Mouse (Mus musculus) gastrocnemius, adult 2 months (tissue): Measurements from ENCODE around the gene Samm50. TPM values are rescaled to one million over a fixed set of nuclear protein-coding genes. Genes with fewer than 3 reads are reported as not detected.

Experiments
- DNase-seq: peaks from one replicate; pipeline ENCODE4 v3.0.0; 2022
- H3K27ac ChIP-seq: fragments of 200-600 bp; 2 replicates; pipeline ENCODE4 v1.8.1; 2022; ENCODE audit warnings: mild to moderate bottlenecking
- H3K4me3 ChIP-seq: fragments of 200-600 bp; 2 replicates; pipeline ENCODE4 v1.8.1; 2022; ENCODE audit warnings: mild to moderate bottlenecking, moderate library complexity
- CTCF ChIP-seq: fragments of 200-600 bp; IDR thresholded peaks from 2 replicates; pipeline ENCODE4 v1.8.1; 2022; ENCODE audit warnings: antibody characterized with exemption, mild to moderate bottlenecking, moderate library complexity
- intact Hi-C: fragments of 180-260 bp; cut with DNase I; formaldehyde crosslinking; loops from one replicate; pipeline ENCODE4 v1.15.1; 2025
- microRNA-seq: library from miRNA; unstranded; fragments of <30 nt; microRNA quantifications from one replicate; pipeline ENCODE4 v1.2.0, GENCODE M21; 2021
- total RNA-seq, 2 experiments: library from RNA; stranded (reverse); gene quantifications; 2 replicates each; pipeline ENCODE4 v1.2.3; 2021

The Samm50 gene
- total RNA-seq, 2 experiments from 2014 or later = 154 to 224 TPM

- Histone ChIP-seq H3K4me3 (no peak overlapping the region; the same call in 1 of the 2 replicates), H3K27ac (peak overlapping the region; percentile 93)
- no peak for TF ChIP-seq CTCF
- peak; percentile 76 for DNase-seq
- intact Hi-C loops = loop anchor here (10.0 kb wide), 1 partner anchor 119 kb away; no protein-coding TSS in a partner anchor
These were observed 61.7 kb downstream of the Samm50 start for GRCm38 (mm10) chr15:84253757-84254156.

GRCm38 (mm10) chr15:84254387-84254786 lies 62.3 kb downstream of the Samm50 start:
- Histone ChIP-seq H3K27ac (peak overlapping the region; percentile 93), H3K4me3 (no peak overlapping the region)
- no peak for TF ChIP-seq CTCF
- intact Hi-C loops = loop anchor here (10.0 kb wide), 1 partner anchor 120 kb away; no protein-coding TSS in a partner anchor
- DNase-seq = no peak

GRCm38 (mm10) chr15:84256254-84256850 lies 64.3 kb downstream of the Samm50 start:
- H3K27ac ChIP-seq = peak overlapping the region; percentile 48
- H3K4me3 ChIP-seq = no peak overlapping the region
- intact Hi-C loops = loop anchor here (10.0 kb wide), 1 partner anchor 122 kb away; no protein-coding TSS in a partner anchor
- DNase-seq = no peak
- no peak for TF ChIP-seq CTCF

- TF ChIP-seq CTCF = no peak
- H3K27ac ChIP-seq = peak overlapping the region; percentile 48
- intact Hi-C loops = loop anchor here (10.0 kb wide), 1 partner anchor 122 kb away; no protein-coding TSS in a partner anchor
These were observed 64.8 kb downstream of the Samm50 start for GRCm38 (mm10) chr15:84256864-84257263.

GRCm38 (mm10) chr15:84258602-84259355 lies 66.7 kb downstream of the Samm50 start:
- H3K27ac ChIP-seq = 0 out of 2 replicates have a peak overlapping the region, but pooled peaks have one; percentile 16
- intact Hi-C loops = loop anchor here (10.0 kb wide), 1 partner anchor 124 kb away; no protein-coding TSS in a partner anchor

More at GRCm38 (mm10) chr15:84256864-84257263, 64.8 kb downstream of the Samm50 start:
- H3K4me3 ChIP-seq = no peak overlapping the region
- DNase-seq = no peak

GRCm38 (mm10) chr15:84260123-84260822 lies 68.2 kb downstream of the Samm50 start:
- intact Hi-C loops = loop anchor here (2.0 kb wide), 1 partner anchor 355 kb away; no protein-coding TSS in a partner anchor
- peak; percentile 89 for TF ChIP-seq CTCF
- Histone ChIP-seq H3K27ac (peak overlapping the region; percentile 31; the same call in 1 of the 2 replicates), H3K4me3 (no peak overlapping the region)
- DNase-seq = peak; percentile 76

More at GRCm38 (mm10) chr15:84258602-84259355, 66.7 kb downstream of the Samm50 start:
- no peak for TF ChIP-seq CTCF
- DNase-seq = no peak
- no peak overlapping the region for H3K4me3 ChIP-seq

GRCm38 (mm10) chr15:84262630-84263029 lies 70.6 kb downstream of the Samm50 start:
- DNase-seq = no peak
- Histone ChIP-seq H3K4me3 (no peak overlapping the region), H3K27ac (no peak overlapping the region)
- intact Hi-C loops = no loop called here
- no peak for TF ChIP-seq CTCF

GRCm38 (mm10) chr15:84263573-84263972 lies 71.5 kb downstream of the Samm50 start:
- no peak for DNase-seq
- no peak overlapping the region for H3K27ac ChIP-seq
- intact Hi-C loops = no loop called here

GRCm38 (mm10) chr15:84265141-84265540 lies 73.1 kb downstream of the Samm50 start:
- intact Hi-C loops = no loop called here
- H3K27ac ChIP-seq = peak overlapping the region; percentile 53
- DNase-seq = no peak
- TF ChIP-seq CTCF = no peak
- H3K4me3 ChIP-seq = no peak overlapping the region

More at GRCm38 (mm10) chr15:84263573-84263972, 71.5 kb downstream of the Samm50 start:
- TF ChIP-seq CTCF = no peak
- H3K4me3 ChIP-seq = no peak overlapping the region

- intact Hi-C loops = no loop called here
- peak overlapping the region; percentile 49; the same call in 1 of the 2 replicates for H3K27ac ChIP-seq
These were observed 74.2 kb downstream of the Samm50 start for GRCm38 (mm10) chr15:84266290-84266689.

More at GRCm38 (mm10) chr15:84266290-84266689, 74.2 kb downstream of the Samm50 start:
- DNase-seq = no peak
- no peak for TF ChIP-seq CTCF
- no peak overlapping the region for H3K4me3 ChIP-seq

Small RNA genes within 50 kb of the gene (microRNA-seq; reads per million reads assigned to microRNA genes)
- gene Mir6392 = 2.2 reads per million

Other genes starting within 250 kb of the Samm50 start
- gene Efcab6, start 126.9 kb upstream of the Samm50 start, total RNA-seq = 1 to 10 TPM; 3.7 to 4.9 TPM
- not detected for gene Sult4a1, start 86.5 kb upstream of the Samm50 start, total RNA-seq
- under 1 TPM in 1 of 2 experiments, not detected in 1; 0.14 TPM for gene Pnpla5, start 69.1 kb upstream of the Samm50 start, total RNA-seq
- 10 to 100 TPM in 1 of 2 experiments, 1 to 10 TPM in 1; 1.8 to 18.9 TPM for gene Pnpla3, start 24.4 kb upstream of the Samm50 start, total RNA-seq
- gene Parvb, start 39.8 kb downstream of the Samm50 start, total RNA-seq = 10 to 100 TPM; 48.4 to 63.3 TPM
- under 1 TPM; 0.53 to 0.54 TPM for gene Parvg, start 131.8 kb downstream of the Samm50 start, total RNA-seq